Mouse (Mus musculus) brain, embryonic 14.5 days (tissue): ENCODE data around the gene Pid1.

Experiments
- CTCF ChIP-seq: fragments of 200-500 bp; IDR thresholded peaks from 2 replicates; pipeline ENCODE4 v1.5.1; 2012; ENCODE audit warnings: inconsistent platforms, mild to moderate bottlenecking, moderate library complexity, borderline replicate concordance; ENCODE audit not compliant: insufficient read depth, insufficient read length; ENCODE audit errors: extremely low read depth
- POLR2A ChIP-seq: fragments of 200-500 bp; IDR thresholded peaks from 2 replicates; pipeline ENCODE4 v1.6.1; 2012; ENCODE audit warnings: mild to moderate bottlenecking, inconsistent platforms, borderline replicate concordance; ENCODE audit not compliant: poor library complexity, insufficient read depth, insufficient read length, severe bottlenecking; ENCODE audit errors: extremely low read depth

GRCm38 (mm10) chr1:84077023-84077422, 287.0 kb downstream of the Pid1 start:
- TF ChIP-seq POLR2A (no peak), CTCF (no peak)
